Mouse (Mus musculus) embryonic facial prominence, embryonic 11.5 days (tissue): ENCODE results near the gene Ankrd44. TPM values are rescaled to one million over a fixed set of nuclear protein-coding genes. Genes with fewer than 3 reads are reported as not detected.

Source experiments
- ATAC-seq: fragments of 200-750 bp; cut with Nextera tagmentation; replicated peaks from 2 replicates; pipeline ENCODE4 v1.8.0; 2017; ENCODE audit warnings: low read depth; ENCODE audit not compliant: insufficient number of reproducible peaks, low FRiP score, low TSS enrichment
- DNase-seq: peaks from one replicate; pipeline ENCODE4 v3.0.0-alpha.2; 2015; ENCODE audit warnings: low spot score
- H3K27ac ChIP-seq: fragments of 300-500 bp; sonication (generic); replicated peaks from 2 replicates; pipeline ENCODE4 v1.5.1; 2014; ENCODE audit warnings: mild to moderate bottlenecking, low read depth, low read length, control low read depth
- H3K27me3 ChIP-seq: fragments of 300-500 bp; sonication (generic); 2 replicates; pipeline ENCODE4 v1.6.1; 2014; ENCODE audit warnings: mild to moderate bottlenecking, low read length, moderate library complexity, mixed read lengths; ENCODE audit not compliant: control insufficient read depth, insufficient read depth
- H3K36me3 ChIP-seq: fragments of 300-500 bp; sonication (generic); replicated peaks from 2 replicates; pipeline ENCODE4 v1.6.1; 2014; ENCODE audit warnings: low read depth, mild to moderate bottlenecking, low read length, moderate library complexity, mixed read lengths; ENCODE audit not compliant: control insufficient read depth, insufficient read depth
- H3K4me1 ChIP-seq: fragments of 300-500 bp; sonication (generic); 2 replicates; pipeline ENCODE4 v1.6.1; 2014; ENCODE audit warnings: low read length, mixed read lengths; ENCODE audit not compliant: control insufficient read depth, insufficient read depth
- H3K4me2 ChIP-seq: fragments of 300-500 bp; sonication (generic); 2 replicates; pipeline ENCODE4 v1.6.1; 2014; ENCODE audit warnings: low read depth, mild to moderate bottlenecking, control low read depth, low read length, moderate library complexity
- H3K4me3 ChIP-seq: fragments of 300-500 bp; sonication (generic); 2 replicates; pipeline ENCODE4 v1.5.1; 2014; ENCODE audit warnings: low read depth, low read length, control low read depth
- H3K9ac ChIP-seq: fragments of 300-500 bp; sonication (generic); replicated peaks from 2 replicates; pipeline ENCODE4 v1.6.1; 2014; ENCODE audit warnings: mild to moderate bottlenecking, control low read depth, low read length
- H3K9me3 ChIP-seq: fragments of 300-500 bp; sonication (generic); replicated peaks from 2 replicates; pipeline ENCODE4 v1.6.1; 2016; ENCODE audit warnings: mild to moderate bottlenecking, low read length, inconsistent platforms, mixed read lengths; ENCODE audit not compliant: control insufficient read depth
- WGBS: fragments of 180-500 bp; shearing (Covaris S2); extraction: QIAGEN DNeasy Blood & Tissue Kit; methylation state at CpG from one replicate; pipeline ENCODE4 v1.1.7; 2014; 5-methylcytosine and 5-hydroxymethylcytosine counted together
- polyA plus RNA-seq: library from polyadenylated mRNA; unstranded; fragments of >200 nt; fragmentation: Nextera tagmentation; extraction: Ambion mirVana; gene quantifications from 2 replicates; pipeline ENCODE4 v1.2.1, GENCODE M21; 2014

Ankrd44 gene
- polyA plus RNA-seq, 1 experiment from 2014 or later, result 24.4 TPM

DNA sequence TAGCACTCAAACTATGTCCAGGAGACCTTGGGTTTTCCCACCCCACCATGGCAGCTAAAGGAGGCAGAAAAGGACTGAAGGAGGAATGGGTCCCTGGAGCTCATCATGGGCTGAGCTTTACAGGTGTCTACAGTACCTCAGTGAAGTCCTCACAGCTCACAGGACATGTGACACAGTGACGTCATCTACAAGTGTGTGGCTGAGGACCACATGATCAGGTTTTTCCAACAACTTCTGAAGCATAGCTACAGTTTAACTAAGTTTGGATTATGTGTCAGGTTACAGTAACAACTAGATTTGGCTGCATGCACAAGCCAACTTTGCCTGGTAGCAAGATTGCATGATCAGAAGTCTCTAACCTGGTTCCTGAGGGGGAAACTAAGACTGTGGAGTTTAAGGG is 78.9 kb downstream of the Ankrd44 start:
- Histone ChIP-seq H3K27me3 (no peaks in the 10 kb centered on the region), H3K9ac (no peak overlapping the region), H3K9me3 (no peaks in the 10 kb centered on the region), H3K4me3 (no peak overlapping the region), H3K4me2 (no peak overlapping the region), H3K4me1 (peaks cover 2% of the 10 kb centered on the region; the same call in 1 of the 2 replicates), H3K36me3 (no peaks in the 10 kb centered on the region), H3K27ac (no peak overlapping the region)
- DNase-seq, result no peak
- ATAC-seq, result no peak
- 81% methylated on average over 1 of the region's 1 CpGs for WGBS

DNA sequence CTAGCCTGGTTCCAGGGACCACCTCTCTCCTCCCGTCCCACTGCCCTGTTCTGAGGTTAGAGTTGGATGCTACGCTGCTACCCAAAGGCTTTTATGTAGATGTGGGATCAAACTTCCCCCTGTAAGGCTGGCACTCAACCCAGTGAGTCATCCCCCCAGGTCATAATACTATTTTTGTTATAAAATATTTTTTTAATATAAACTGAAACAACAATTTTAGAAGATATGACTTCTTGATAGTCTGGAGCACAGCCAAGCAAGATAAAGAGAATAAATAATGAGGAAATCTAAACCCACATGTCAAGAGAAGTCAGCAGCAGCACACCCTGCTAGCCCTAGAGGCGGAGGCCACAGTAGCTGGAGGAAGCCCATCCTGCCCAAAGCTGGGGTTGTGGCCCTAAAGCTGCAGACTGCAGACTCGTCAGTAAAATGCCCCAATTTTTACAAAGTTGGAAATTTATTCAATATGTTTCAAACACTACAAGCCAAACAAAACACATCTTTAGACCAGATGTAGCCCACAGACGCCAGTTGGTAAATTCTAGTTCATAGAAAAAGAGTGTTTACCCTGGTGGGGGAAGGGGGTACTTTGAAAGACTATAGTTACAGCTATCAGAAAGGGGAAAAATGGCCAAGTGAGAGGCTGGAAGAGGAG is 79.7 kb downstream of the Ankrd44 start:
- peak; percentile 42 for DNase-seq
- ATAC-seq, result no peak
- Histone ChIP-seq H3K9ac (no peak overlapping the region), H3K27ac (no peak overlapping the region), H3K9me3 (no peaks in the 10 kb centered on the region), H3K4me3 (no peak overlapping the region), H3K4me2 (no peak overlapping the region), H3K4me1 (no peaks in the 10 kb centered on the region; the same call in 1 of the 2 replicates), H3K36me3 (no peaks in the 10 kb centered on the region), H3K27me3 (no peaks in the 10 kb centered on the region)
- WGBS, result 60% methylated on average over 5 of the region's 5 CpGs

DNA sequence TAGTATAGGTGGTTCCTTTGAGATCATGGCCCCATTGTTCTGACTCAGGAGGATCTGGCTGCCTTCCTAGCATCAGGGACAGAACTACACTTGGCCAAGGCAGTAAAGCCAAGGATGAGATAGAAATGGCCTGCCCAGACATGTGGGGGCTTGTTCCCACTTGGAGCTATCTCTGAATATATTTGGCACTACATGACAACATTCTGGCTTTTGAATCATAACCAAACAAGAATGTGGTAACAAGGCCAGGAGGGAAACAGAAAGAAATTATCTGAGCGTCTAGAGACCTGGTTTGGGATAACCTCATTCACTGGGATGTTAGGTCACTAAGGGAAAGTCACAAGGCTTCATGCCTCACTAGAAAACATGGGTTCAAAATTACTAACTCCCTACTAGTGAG is 81.8 kb downstream of the Ankrd44 start:
- 81% methylated on average over 1 of the region's 1 CpGs for WGBS
- ATAC-seq, result no peak

GRCm38 (mm10) chr1:54842765-54843461 is 83.3 kb downstream of the Ankrd44 start:
- no peaks in the 10 kb centered on the region for H3K4me1 ChIP-seq
- H3K27me3 ChIP-seq, result no peaks in the 10 kb centered on the region
- H3K4me3 ChIP-seq, result no peak overlapping the region
- ATAC-seq, result no peak
- no peak overlapping the region for H3K4me2 ChIP-seq
- DNase-seq, result no peak
- no peaks in the 10 kb centered on the region for H3K36me3 ChIP-seq
- WGBS, result 82% methylated on average over 7 of the region's 7 CpGs
- H3K9me3 ChIP-seq, result no peaks in the 10 kb centered on the region
- H3K27ac ChIP-seq, result no peak overlapping the region
- no peak overlapping the region for H3K9ac ChIP-seq

More for the DNA sequence above, 81.8 kb downstream of the Ankrd44 start:
- Histone ChIP-seq H3K27me3 (no peaks in the 10 kb centered on the region), H3K4me1 (no peaks in the 10 kb centered on the region), H3K9ac (no peak overlapping the region), H3K4me2 (no peak overlapping the region), H3K4me3 (no peak overlapping the region), H3K9me3 (no peaks in the 10 kb centered on the region), H3K36me3 (no peaks in the 10 kb centered on the region), H3K27ac (no peak overlapping the region)
- no peak for DNase-seq

GRCm38 (mm10) chr1:54841788-54842187 is 84.4 kb downstream of the Ankrd44 start:
- Histone ChIP-seq H3K9ac (no peak overlapping the region), H3K4me3 (no peak overlapping the region), H3K27ac (no peak overlapping the region), H3K27me3 (no peaks in the 10 kb centered on the region), H3K4me2 (no peak overlapping the region), H3K4me1 (no peaks in the 10 kb centered on the region), H3K36me3 (no peaks in the 10 kb centered on the region), H3K9me3 (no peaks in the 10 kb centered on the region)
- WGBS, result 48% methylated on average over 5 of the region's 5 CpGs
- ATAC-seq, result no peak
- no peak for DNase-seq

DNA sequence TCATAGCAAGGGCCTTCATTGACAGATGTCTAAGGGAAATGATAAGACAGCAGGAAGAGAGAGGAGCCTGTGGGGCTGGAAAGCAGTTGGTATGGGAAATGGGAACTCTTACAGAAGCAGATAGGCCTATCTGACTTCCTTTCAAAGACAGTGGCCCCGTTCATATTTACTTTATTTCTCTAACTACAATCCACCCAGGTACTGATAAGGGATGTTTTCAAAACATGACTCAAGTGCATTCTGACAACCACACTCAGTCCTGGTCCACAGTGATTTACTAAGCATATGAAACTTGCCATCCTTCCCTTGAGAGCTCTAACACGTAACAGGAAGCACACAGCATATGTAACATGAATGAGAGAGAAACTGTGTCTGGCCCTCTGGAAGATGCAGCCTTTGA is 86.1 kb downstream of the Ankrd44 start:
- DNase-seq (no peak), ATAC-seq (no peak)
- Histone ChIP-seq H3K4me3 (no peak overlapping the region), H3K4me1 (no peaks in the 10 kb centered on the region), H3K9me3 (no peaks in the 10 kb centered on the region), H3K9ac (no peak overlapping the region), H3K27me3 (no peaks in the 10 kb centered on the region), H3K36me3 (no peaks in the 10 kb centered on the region), H3K27ac (no peak overlapping the region), H3K4me2 (no peak overlapping the region)
- WGBS, result 64% methylated on average over 2 of the region's 2 CpGs

- WGBS, result 79% methylated on average over 6 of the region's 6 CpGs
- H3K4me1 ChIP-seq, result no peaks in the 10 kb centered on the region
- no peak overlapping the region for H3K4me2 ChIP-seq
- no peak overlapping the region for H3K27ac ChIP-seq
- ATAC-seq (no peak), DNase-seq (no peak)
- H3K9ac ChIP-seq, result no peak overlapping the region
- H3K27me3 ChIP-seq, result no peaks in the 10 kb centered on the region
- no peaks in the 10 kb centered on the region for H3K36me3 ChIP-seq
- no peaks in the 10 kb centered on the region for H3K9me3 ChIP-seq
- no peak overlapping the region for H3K4me3 ChIP-seq
Observed at GRCm38 (mm10) chr1:54838486-54838805, 87.7 kb downstream of the Ankrd44 start.

DNA sequence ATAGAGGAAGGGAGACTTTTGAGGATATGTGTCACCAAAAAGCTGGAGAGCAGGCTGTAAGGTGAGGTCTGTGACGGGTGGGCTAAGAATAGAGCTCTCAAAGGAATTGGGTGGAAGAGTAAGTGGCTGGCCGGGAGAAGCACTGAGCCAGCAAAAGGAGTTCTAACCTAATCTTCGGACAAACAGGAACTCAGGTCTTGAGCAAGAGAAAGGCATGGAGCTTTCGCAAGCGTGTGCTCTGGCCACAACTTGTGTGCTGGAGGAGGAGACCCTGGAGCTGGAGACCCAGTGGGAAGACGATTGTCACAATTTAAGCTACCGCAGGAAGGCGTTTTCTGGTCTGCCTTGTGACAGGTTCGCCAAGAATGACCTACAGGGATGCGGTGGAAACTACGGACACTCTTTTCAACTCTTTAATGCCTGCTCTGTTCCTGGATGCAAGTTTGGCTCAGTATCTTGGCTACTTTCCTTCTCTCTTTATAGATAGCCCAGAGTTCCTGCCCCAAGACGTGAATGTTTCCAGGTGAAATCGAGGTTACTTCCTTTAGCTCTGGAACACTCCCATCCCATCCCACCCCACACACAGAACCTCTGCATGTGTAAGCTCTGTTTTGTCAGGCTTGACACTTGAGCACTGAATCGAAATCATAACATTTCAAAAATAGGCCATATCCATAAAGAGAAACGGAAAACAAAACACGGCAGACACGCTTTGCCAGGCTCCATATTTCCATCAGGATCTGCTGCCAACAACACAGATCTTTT is 88.3 kb downstream of the Ankrd44 start:
- DNase-seq, result no peak
- no peak overlapping the region for H3K4me2 ChIP-seq
- H3K4me1 ChIP-seq, result no peaks in the 10 kb centered on the region
- no peak for ATAC-seq
- H3K36me3 ChIP-seq, result no peaks in the 10 kb centered on the region
- 83% methylated on average over 17 of the region's 17 CpGs for WGBS
- H3K4me3 ChIP-seq, result no peak overlapping the region
- H3K27me3 ChIP-seq, result no peaks in the 10 kb centered on the region
- H3K9ac ChIP-seq, result no peak overlapping the region
- no peak overlapping the region for H3K27ac ChIP-seq
- H3K9me3 ChIP-seq, result no peaks in the 10 kb centered on the region
